9 mouse cellular contexts compared by ENCODE assay signal in genomic region chr6:148555651-148556483, GRCm38 (mm10).
DNase-seq lines count a peak whose midpoint lies in the region; ATAC-seq and TF ChIP-seq lines count a peak whose summit lies in the region.
"Had no signal": no experiment of that assay in that cellular context is flagged by ENCODE, and none has a peak within 500 bp of the region (broad histone marks: within the 10 kb centered on the region; RNA-seq: fewer than 3 reads in every experiment).

No protein-coding gene starts in this region.

- WGBS in forebrain, embryonic 15.5 days = 59% methylated on average over 5 of the region's 5 CpGs
- WGBS in forebrain, embryonic 12.5 days = 80% methylated on average over 5 of the region's 5 CpGs
- 69% methylated on average over 5 of the region's 5 CpGs for WGBS in limb, embryonic 14.5 days
- WGBS in limb, embryonic 10.5 days = 90% methylated on average over 5 of the region's 5 CpGs
- 70% methylated on average over 5 of the region's 5 CpGs for WGBS in heart, embryonic 13.5 days

- peak; percentile 5 for DNase-seq in limb, embryonic 14.5 days (ENCODE audit: low spot score)
- no peak for DNase-seq in limb, embryonic 10.5 days (ENCODE audit: low spot score)
- peak; percentile 58 to 72 for DNase-seq in right cerebral cortex, postnatal 10 days (ENCODE audit: low spot score in 2 of 2)
- DNase-seq in adrenal gland, postnatal 36 days = no peak

- peak; percentile 75; the same call in 1 of the 2 replicates for ATAC-seq in forebrain, embryonic 15.5 days (replicated peaks)
- ATAC-seq in forebrain, embryonic 12.5 days (ENCODE audit: low FRiP score) = no peak
- ATAC-seq in limb, embryonic 14.5 days (ENCODE audit: low FRiP score, low read depth) = no peak
- ATAC-seq in heart, embryonic 13.5 days (ENCODE audit: extremely low read depth, insufficient number of reproducible peaks, low FRiP score, low TSS enrichment) = no peak
- ATAC-seq in megakaryocyte, adult 5-6 weeks (ENCODE audit: poor library complexity, severe bottlenecking) = no peak

- no peak for TF ChIP-seq POLR2A in limb, embryonic 14.5 days (IDR thresholded peaks at IDR 0.05; ENCODE audit: borderline replicate concordance, extremely low read depth, insufficient read depth, insufficient read length)

- H3K4me2 ChIP-seq in forebrain, embryonic 15.5 days (replicated peaks) = no peak overlapping the region
- H3K4me2 ChIP-seq in forebrain, embryonic 12.5 days = no peak overlapping the region
- no peak overlapping the region for H3K4me2 ChIP-seq in limb, embryonic 14.5 days (replicated peaks; ENCODE audit: low read depth, low read length, severe bottlenecking)
- H3K4me2 ChIP-seq in heart, embryonic 13.5 days = peak overlapping the region; percentile 32

- no peaks in the 10 kb centered on the region for H3K9me3 ChIP-seq in forebrain, embryonic 15.5 days
- H3K9me3 ChIP-seq in forebrain, embryonic 12.5 days = no peaks in the 10 kb centered on the region
- no peaks in the 10 kb centered on the region for H3K9me3 ChIP-seq in limb, embryonic 14.5 days (ENCODE audit: control insufficient read depth, low read length)
- no peaks in the 10 kb centered on the region for H3K9me3 ChIP-seq in limb, embryonic 10.5 days (replicated peaks)
- H3K9me3 ChIP-seq in heart, embryonic 13.5 days = no peaks in the 10 kb centered on the region

- H3K4me3 ChIP-seq in forebrain, embryonic 15.5 days = no peak overlapping the region
- H3K4me3 ChIP-seq in forebrain, embryonic 12.5 days (replicated peaks) = no peak overlapping the region
- no peak overlapping the region for H3K4me3 ChIP-seq in limb, embryonic 14.5 days (replicated peaks; ENCODE audit: low read length)
- H3K4me3 ChIP-seq in limb, embryonic 10.5 days = no peak overlapping the region
- H3K4me3 ChIP-seq in heart, embryonic 13.5 days = no peak overlapping the region; the same call in 1 of the 2 replicates
- H3K4me3 ChIP-seq: erythroblast, embryonic 14.5 days had no signal

- H3K4me1 ChIP-seq in forebrain, embryonic 15.5 days = peaks cover 7% of the 10 kb centered on the region; the same call in 1 of the 2 replicates
- H3K4me1 ChIP-seq in forebrain, embryonic 12.5 days = no peaks in the 10 kb centered on the region
- H3K4me1 ChIP-seq in limb, embryonic 14.5 days (ENCODE audit: control insufficient read depth, insufficient read depth, low read length) = no peaks in the 10 kb centered on the region
- no peaks in the 10 kb centered on the region for H3K4me1 ChIP-seq in limb, embryonic 10.5 days
- peaks cover 43% of the 10 kb centered on the region for H3K4me1 ChIP-seq in heart, embryonic 13.5 days

- no peak overlapping the region for H3K9ac ChIP-seq in forebrain, embryonic 15.5 days (replicated peaks)
- H3K9ac ChIP-seq in forebrain, embryonic 12.5 days = no peak overlapping the region
- no peak overlapping the region for H3K9ac ChIP-seq in limb, embryonic 14.5 days (ENCODE audit: low read depth, low read length, severe bottlenecking)
- no peak overlapping the region for H3K9ac ChIP-seq in heart, embryonic 13.5 days

- H3K27ac ChIP-seq in forebrain, embryonic 15.5 days (replicated peaks) = peak overlapping the region; percentile 76
- no peak overlapping the region for H3K27ac ChIP-seq in forebrain, embryonic 12.5 days
- no peak overlapping the region for H3K27ac ChIP-seq in limb, embryonic 14.5 days (replicated peaks; ENCODE audit: low read depth, low read length)
- no peak overlapping the region for H3K27ac ChIP-seq in limb, embryonic 10.5 days
- peak overlapping the region; percentile 80 for H3K27ac ChIP-seq in heart, embryonic 13.5 days (replicated peaks)

- no peaks in the 10 kb centered on the region for H3K36me3 ChIP-seq in forebrain, embryonic 15.5 days
- H3K36me3 ChIP-seq in forebrain, embryonic 12.5 days (replicated peaks) = no peaks in the 10 kb centered on the region
- H3K36me3 ChIP-seq in limb, embryonic 14.5 days (ENCODE audit: control insufficient read depth, insufficient read depth, low read length) = no peaks in the 10 kb centered on the region
- H3K36me3 ChIP-seq in limb, embryonic 10.5 days = no peaks in the 10 kb centered on the region
- no peaks in the 10 kb centered on the region for H3K36me3 ChIP-seq in heart, embryonic 13.5 days

- no peaks in the 10 kb centered on the region for H3K27me3 ChIP-seq in forebrain, embryonic 15.5 days
- H3K27me3 ChIP-seq in forebrain, embryonic 12.5 days = no peaks in the 10 kb centered on the region
- no peaks in the 10 kb centered on the region for H3K27me3 ChIP-seq in limb, embryonic 14.5 days (ENCODE audit: control insufficient read depth, insufficient read depth, low read length)
- no peaks in the 10 kb centered on the region for H3K27me3 ChIP-seq in limb, embryonic 10.5 days (ENCODE audit: low read depth, poor library complexity, severe bottlenecking)
- no peaks in the 10 kb centered on the region for H3K27me3 ChIP-seq in heart, embryonic 13.5 days (replicated peaks)

Comparison
In these comparisons a context has a peak if more than half of its experiments do, and no peak if none do; other contexts are left out.
1. H3K27ac ChIP-seq: peak in forebrain, embryonic 15.5 days (single experiment) and heart, embryonic 13.5 days (single experiment); none in forebrain, embryonic 12.5 days (single experiment), limb, embryonic 14.5 days (single experiment) and limb, embryonic 10.5 days (single experiment).
2. DNase-seq: peak in limb, embryonic 14.5 days (single experiment) and right cerebral cortex, postnatal 10 days (2 of 2); none in limb, embryonic 10.5 days (single experiment) and adrenal gland, postnatal 36 days (0 of 2).